Mouse (Mus musculus) megakaryocyte, embryonic 14.5 days (primary cell): Measurements from ENCODE around the gene Magohb.
"Not testable (repeated sequence)": the region's sequence is repeated elsewhere in the genome, so short reads cannot be mapped to it uniquely, and the experiment has no call there.

Experiments
- FLI1 ChIP-seq: IDR thresholded peaks from 2 replicates; pipeline ENCODE4 v1.6.1; 2012; ENCODE audit warnings: low read length, inconsistent platforms, mixed read lengths
- GATA1 ChIP-seq: IDR thresholded peaks from 3 replicates; pipeline ENCODE4 v1.6.1; 2012; ENCODE audit warnings: mixed read lengths, low read length, inconsistent platforms, borderline replicate concordance

GRCm38 (mm10) chr6:131278160-131278559, 14.9 kb downstream of the Magohb start:
- TF ChIP-seq GATA1, FLI1: not testable (repeated sequence)
